Mouse (Mus musculus) brain, adult 2 months (tissue): ENCODE measurements at regions not wholly inside any gene's neighbourhood (a gene's known extent, or its start where the extent isn't known, plus 50 kb on each side); places are given as distances from the start of the nearest gene placed in this dataset.
A peak's percentile ranks its signal among the peaks of the same experiment; 100 is the strongest.
"Not testable (repeated sequence)": the region's sequence is repeated elsewhere in the genome, so short reads cannot be mapped to it uniquely, and the experiment has no call there.

ENCODE experiments used
- DNase-seq: peaks from one replicate; pipeline ENCODE4 v3.0.0; 2011; ENCODE audit warnings: low read depth, low spot score

DNA sequence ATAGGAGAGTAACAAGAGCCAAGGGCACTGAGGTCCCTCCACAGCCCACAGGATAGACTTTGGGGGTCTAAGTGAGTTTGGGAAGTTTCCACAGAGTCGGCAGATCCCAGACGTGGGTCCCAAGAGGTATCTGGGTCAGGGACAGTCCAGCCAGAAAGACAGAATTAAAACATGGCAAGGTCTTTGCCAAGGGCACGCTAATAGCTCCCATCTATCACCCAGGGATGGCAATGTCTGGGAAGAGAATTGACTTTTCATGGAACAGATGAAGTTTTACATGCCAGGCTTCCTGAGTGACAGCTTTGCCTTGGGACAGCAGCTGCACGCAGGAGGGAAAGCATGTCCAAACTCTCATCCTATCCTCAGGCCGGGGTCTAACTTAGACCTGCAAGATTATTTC lies 563.5 kb downstream of the Gm10330 start:
- not testable (repeated sequence) for DNase-seq

DNA sequence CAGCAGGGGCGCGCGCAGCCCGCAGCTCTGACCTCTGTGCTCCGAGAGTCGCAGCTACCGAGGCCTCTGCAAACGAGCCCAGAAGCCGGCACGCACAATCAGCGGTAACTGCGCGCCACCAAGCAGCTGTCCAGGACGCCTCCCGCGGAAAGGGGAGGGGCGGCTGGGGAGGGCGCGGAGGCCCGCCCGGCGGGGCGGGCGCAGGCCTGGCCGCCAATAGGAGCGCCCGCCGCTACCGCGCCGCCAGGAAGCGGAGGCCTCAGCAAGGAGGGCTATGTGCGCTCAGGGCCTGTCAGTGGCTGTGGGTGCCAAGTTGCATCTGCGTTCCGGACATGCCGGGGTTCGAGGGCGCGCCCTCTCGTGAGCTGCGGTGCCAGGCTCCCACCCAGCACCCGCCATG lies 590.5 kb downstream of the Gm10330 start:
- peak; percentile 8 for DNase-seq

DNA sequence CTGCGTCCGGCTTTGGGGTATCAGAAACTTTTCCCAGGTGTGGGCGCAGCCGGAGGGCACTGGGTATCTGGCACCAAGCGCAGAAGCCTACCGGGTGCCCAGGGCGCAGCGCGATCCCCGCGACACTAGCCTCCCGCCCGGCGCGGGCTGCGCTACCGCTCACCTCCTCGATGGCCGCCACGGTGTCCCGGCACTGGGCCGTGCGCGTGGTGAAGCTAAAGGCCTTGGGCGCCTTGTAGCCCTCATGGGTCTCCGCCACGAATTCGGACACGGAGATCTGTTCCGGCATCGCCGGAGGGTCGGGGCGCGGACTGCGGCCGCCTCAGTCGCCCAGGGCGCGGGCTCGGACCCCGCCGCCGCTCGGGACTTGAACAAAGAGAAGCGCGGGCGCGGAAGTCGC lies 591.0 kb downstream of the Gm10330 start:
- DNase-seq, result not testable (repeated sequence)
